Mouse (Mus musculus): Measurements from ENCODE around the gene Gm9495.
"Not testable (repeated sequence)": the region's sequence is repeated elsewhere in the genome, so short reads cannot be mapped to it uniquely, and the experiment has no call there.

Gm9495 gene

DNA sequence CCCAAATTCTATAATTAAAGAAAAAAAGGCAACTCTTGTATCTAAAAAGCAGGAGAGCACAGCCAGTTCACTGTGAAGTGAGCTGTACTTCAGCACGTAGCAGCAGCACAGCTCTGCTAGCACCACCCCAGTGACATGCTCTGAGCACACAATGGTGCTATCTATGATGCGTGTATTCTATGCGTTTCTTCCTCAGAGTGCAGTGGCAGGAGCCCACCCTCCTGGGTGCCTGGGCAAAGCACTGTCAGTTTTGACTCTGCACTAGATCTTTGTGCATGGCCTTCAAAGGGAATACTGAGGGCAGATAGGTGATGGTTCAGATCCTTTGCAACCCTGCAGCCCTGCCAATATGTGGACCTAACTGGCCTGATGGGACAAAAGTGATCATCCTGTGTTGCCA, at the start of gene Gm9495:
Gm9495 (minus strand) TSS at position 101 of the 400 bp plus-strand sequence.
- DNase-seq, result not testable (repeated sequence)

DNA sequence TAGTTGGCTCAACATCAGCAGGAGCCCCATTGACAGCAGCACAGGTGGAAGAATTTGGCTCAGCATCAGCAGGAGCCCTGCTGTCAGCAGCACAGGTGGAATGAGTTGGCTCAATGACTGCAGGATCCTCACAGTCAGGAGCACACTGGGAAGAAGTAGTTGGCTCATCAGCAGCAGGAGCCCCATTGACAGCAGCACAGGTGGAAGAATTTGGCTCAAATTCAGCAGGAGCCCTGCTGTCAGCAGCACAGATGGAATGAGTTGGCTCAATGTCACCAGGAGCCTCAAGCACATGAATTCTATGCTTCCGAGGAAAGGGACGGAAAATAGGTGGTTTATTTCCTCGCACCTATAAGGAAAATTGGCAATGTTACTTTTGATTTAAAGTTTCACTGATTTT, 21.6 kb upstream of the Gm9495 start:
- DNase-seq, result not testable (repeated sequence)

DNA sequence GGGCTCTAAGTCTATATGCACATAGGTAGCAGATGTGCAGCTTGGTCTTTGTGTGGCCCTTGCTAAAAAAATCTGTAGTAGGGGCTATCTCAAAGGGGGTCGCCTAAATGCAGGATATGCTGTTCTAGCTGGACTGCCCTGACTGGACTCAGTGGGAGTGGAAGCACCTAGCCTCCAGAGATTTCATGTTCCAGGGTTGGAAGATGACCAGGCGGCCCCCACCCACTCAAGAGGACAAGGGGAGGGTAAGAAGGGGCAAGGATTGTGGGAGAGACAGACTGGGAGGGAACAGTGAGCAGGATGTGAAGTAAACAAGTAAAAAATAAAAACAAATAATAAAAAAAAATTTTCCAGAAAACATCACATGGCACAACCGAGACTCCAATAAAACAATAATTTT, 33.3 kb downstream of the Gm9495 start:
- DNase-seq, result not testable (repeated sequence)

DNA sequence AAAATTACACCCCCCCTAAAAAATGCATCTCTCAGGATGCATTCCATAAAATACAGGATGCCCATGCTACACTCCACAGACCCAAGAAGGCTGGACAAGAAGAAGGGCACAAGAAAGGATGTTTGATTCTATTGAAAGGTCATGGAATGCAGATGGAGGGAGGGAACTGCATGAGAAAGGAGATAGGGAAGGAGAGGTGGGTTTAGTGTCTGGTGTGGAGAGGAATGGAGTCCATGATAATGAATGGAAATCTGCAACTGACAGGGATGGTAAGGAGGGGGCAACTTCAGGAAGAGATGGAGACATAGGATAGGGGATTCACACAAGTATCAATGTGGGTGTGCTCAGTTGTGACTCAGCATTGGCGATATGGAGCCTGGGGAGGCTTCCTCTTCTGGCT, 39.0 kb downstream of the Gm9495 start:
- DNase-seq, result no peak

DNA sequence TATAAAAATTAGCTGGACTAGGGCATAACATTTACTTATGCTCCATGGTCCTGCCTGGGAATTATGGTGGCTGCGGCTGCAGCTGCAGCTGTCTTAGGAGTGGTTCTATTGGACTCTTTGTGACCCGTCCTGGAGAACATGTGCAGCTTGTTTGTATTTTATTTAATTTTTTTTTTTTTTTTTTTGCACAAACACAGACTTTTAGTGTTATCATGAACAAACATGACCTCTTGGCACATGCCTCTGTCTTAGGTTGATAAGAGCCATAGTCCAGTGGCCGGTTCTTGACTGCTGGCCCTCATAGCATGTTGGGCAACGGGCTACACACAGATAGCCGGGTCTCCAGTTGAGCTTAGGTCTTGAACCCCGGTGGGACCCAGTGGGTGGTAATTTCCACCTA, 48.6 kb downstream of the Gm9495 start:
- DNase-seq, result no peak

DNA sequence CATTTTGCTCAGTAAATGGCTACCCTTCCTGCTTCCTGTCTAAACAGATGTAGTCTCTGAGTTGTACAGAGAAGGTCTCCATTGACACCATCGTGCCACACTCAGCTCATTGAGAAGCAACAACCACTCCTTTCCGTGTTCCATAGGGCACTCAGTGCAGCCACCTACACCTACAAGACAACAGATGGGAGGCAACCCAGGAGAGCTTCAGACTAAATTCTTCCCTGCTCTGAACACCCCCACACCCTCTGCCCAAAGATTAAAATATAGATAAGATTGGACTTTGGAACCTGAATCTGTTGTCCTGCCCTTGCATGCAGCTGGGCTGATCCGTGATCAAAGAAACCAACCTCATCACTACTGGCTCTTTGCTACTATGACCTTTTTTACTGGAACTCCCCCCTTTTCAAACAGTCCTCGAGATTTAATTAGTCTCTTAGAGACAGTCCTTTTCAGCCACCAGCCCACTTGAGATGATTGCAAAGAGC, 53.4 kb downstream of the Gm9495 start:
- peak; percentile 23 for DNase-seq

DNA sequence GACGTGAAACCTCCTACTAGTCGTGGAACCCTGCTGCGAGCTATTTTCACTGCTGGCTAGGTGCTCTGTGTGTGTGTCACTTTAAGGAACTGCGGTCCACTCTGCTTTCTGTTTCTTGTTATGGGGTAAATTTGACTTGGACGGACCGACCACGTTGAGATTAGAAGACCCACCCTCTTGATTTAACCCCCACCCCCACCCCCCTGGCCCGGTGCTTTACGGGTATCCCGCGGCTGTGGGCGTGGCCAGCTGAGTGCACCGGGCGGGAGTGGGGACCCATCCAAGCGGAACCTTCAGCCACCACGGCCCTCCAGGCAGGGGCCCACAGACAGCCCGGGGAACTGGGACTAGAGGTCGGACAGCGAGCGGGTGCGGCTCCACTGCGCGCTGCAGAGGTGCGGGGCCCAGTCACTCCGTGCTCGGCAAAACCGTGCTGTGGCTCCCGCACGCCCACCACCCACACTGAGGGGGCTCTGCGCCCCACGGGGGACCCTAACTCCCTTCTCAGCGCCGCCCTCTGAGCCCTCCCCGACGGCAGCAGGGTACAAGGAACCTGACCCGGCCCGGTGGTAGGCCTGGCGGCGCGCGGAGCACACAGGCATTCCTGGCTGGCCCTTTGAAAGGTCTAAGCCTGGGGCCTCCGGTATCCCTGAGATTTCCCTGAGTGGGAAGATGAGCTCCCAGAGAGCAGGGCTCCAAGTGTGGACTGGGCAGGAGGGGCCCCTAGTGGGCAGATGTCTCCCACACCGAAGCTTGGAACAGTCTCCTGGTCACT, 54.0 kb downstream of the Gm9495 start:
- DNase-seq, result peak; percentile 66

DNA sequence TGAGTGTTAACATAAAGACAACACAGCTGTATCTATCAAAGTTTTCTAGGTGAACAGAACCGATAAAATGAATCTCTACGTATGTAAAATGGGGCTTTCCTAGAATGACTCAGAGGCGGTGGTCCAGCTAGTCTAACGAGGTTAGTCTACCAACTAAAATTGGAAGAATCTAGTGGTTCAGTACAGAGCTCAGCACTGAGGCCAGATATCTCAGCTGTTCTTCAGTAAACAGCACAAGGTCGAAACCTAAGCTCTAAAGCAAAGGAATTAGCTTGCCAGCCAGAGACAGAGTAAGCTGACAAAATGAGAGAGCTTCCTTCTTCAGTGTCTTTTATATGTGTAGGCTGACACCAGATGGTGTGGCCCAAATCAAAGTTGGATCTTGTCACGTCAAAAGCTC, 57.2 kb downstream of the Gm9495 start:
- no peak for DNase-seq

DNA sequence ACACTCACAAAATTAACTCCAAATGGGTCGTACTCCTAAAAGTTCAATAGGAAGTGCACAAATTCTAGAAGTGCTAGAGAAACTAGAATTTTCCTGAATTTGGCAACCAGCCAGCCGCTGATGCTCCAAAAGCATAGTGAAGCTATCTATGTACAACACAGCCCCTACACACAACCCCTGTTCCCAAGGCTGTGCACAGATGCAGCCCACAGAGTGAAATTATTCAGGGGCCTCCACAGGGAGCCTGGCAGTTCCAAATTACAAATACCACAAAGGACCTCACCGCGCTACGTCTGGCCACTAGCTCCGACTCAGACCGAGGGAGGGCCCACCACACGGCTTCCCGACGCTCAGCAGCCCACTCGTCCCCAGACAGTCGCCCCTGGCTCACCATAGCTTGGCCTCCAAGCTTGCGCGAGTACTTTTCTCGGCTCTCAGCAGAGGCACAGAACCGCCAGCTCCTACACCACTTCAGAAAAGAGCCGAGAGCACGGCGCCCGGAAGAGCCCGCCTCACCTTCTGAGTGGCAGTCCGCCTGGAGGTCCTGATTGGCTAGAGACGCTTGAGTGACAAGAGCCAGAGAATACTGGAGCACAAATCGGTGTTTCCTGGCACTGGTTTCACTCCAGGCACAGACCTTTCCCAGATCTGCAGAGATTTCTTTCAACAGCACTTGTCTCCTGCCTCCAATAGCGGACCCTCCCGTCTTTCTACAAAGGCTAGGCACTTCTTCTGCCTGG, 58.1 kb downstream of the Gm9495 start:
- peak; percentile 93 for DNase-seq

DNA sequence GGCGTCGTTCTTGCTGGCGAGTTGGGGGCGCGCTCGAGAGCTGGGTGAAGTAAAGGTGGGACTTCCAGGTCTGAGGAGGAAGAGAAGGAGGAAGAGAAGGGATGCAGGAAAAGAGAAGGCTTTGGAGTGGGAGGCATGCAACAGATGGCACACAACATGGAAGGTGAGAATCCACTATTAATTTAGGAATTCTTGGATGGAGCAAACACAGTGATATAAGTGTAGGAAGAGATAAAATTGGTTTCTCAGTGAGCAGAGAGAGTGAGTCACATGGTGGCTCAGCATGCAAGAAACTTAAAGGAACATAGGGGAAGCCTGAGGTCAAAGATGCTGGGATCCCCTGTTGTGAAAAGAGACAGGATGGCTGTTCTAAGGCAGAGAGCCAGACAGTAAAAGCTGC, 69.0 kb downstream of the Gm9495 start:
- DNase-seq, result no peak

Data from kidney, adult 11 months (tissue).